Mouse (Mus musculus): Measurements from ENCODE around the gene Gm11757. TPM values are rescaled to one million over a fixed set of nuclear protein-coding genes. Genes with fewer than 3 reads are reported as not detected.
"Not testable (repeated sequence)": the region's sequence is repeated elsewhere in the genome, so short reads cannot be mapped to it uniquely, and the experiment has no call there.

The Gm11757 gene
- polyA plus RNA-seq (2014; fragmentation: Nextera tagmentation; extraction: Ambion mirVana): not detected in 2 replicates

- DNase-seq (ENCODE audit: low spot score); H3K4me2 ChIP-seq (ENCODE audit: low read length); H3K27ac ChIP-seq (ENCODE audit: low read depth); H3K9ac ChIP-seq (ENCODE audit: low read length); H3K4me1 ChIP-seq (replicated peaks; ENCODE audit: control insufficient read depth, insufficient read depth, low read length); H3K27me3 ChIP-seq (replicated peaks; ENCODE audit: control insufficient read depth, insufficient read depth, low read length); ATAC-seq (replicated peaks; ENCODE audit: low FRiP score, low TSS enrichment, low read depth); H3K36me3 ChIP-seq (ENCODE audit: control insufficient read depth, insufficient read depth, low read length); H3K4me3 ChIP-seq (ENCODE audit: low read depth, low read length); H3K9me3 ChIP-seq (ENCODE audit: control insufficient read depth, low read length): not testable (repeated sequence)
- no CpG with 5 or more reads among the region's 4 CpGs for WGBS
Measured at GRCm38 (mm10) chr4:73891012-73891411, at the start of gene Gm11757. Gm11757 (minus strand) TSS chr4:73891112.

- ATAC-seq (replicated peaks; ENCODE audit: low FRiP score, low TSS enrichment, low read depth); DNase-seq (ENCODE audit: low spot score); H3K4me3 ChIP-seq (ENCODE audit: low read depth, low read length); H3K4me2 ChIP-seq (ENCODE audit: low read length); H3K9me3 ChIP-seq (ENCODE audit: control insufficient read depth, low read length); H3K4me1 ChIP-seq (replicated peaks; ENCODE audit: control insufficient read depth, insufficient read depth, low read length); H3K27ac ChIP-seq (ENCODE audit: low read depth); H3K36me3 ChIP-seq (ENCODE audit: control insufficient read depth, insufficient read depth, low read length); H3K27me3 ChIP-seq (replicated peaks; ENCODE audit: control insufficient read depth, insufficient read depth, low read length); H3K9ac ChIP-seq (ENCODE audit: low read length): not testable (repeated sequence)
- WGBS: 86% methylated on average over 6 of the region's 6 CpGs
Measured at GRCm38 (mm10) chr4:73920660-73921059, 29.7 kb upstream of the Gm11757 start, which contains the start of gene Gm11756. Gm11756 (minus strand) TSS chr4:73920760.

- not testable (repeated sequence) for H3K36me3 ChIP-seq (ENCODE audit: control insufficient read depth, insufficient read depth, low read length); H3K4me2 ChIP-seq (ENCODE audit: low read length); ATAC-seq (replicated peaks; ENCODE audit: low FRiP score, low TSS enrichment, low read depth); H3K4me1 ChIP-seq (replicated peaks; ENCODE audit: control insufficient read depth, insufficient read depth, low read length); DNase-seq (ENCODE audit: low spot score); H3K9ac ChIP-seq (ENCODE audit: low read length); H3K27me3 ChIP-seq (replicated peaks; ENCODE audit: control insufficient read depth, insufficient read depth, low read length); H3K27ac ChIP-seq (ENCODE audit: low read depth); H3K9me3 ChIP-seq (ENCODE audit: control insufficient read depth, low read length); H3K4me3 ChIP-seq (ENCODE audit: low read depth, low read length)
- WGBS: no CpG with 5 or more reads among the region's 4 CpGs
Measured at GRCm38 (mm10) chr4:73905853-73906252, 14.9 kb upstream of the Gm11757 start, which contains the start of gene Gm13871. Gm13871 (minus strand) TSS chr4:73905953.

- H3K4me1 ChIP-seq (replicated peaks; ENCODE audit: control insufficient read depth, insufficient read depth, low read length); H3K27ac ChIP-seq (ENCODE audit: low read depth); H3K9ac ChIP-seq (ENCODE audit: low read length); H3K27me3 ChIP-seq (replicated peaks; ENCODE audit: control insufficient read depth, insufficient read depth, low read length); H3K4me3 ChIP-seq (ENCODE audit: low read depth, low read length); H3K9me3 ChIP-seq (ENCODE audit: control insufficient read depth, low read length); H3K36me3 ChIP-seq (ENCODE audit: control insufficient read depth, insufficient read depth, low read length); H3K4me2 ChIP-seq (ENCODE audit: low read length); DNase-seq (ENCODE audit: low spot score); ATAC-seq (replicated peaks; ENCODE audit: low FRiP score, low TSS enrichment, low read depth): not testable (repeated sequence)
- WGBS: no CpG with 5 or more reads among the region's 4 CpGs
Measured at GRCm38 (mm10) chr4:73876166-73876565, 14.7 kb downstream of the Gm11757 start, which contains the start of gene Gm11758. Gm11758 (minus strand) TSS chr4:73876266.

Other genes with a start within 250 kb of the Gm11757 start
- gene Gm11239, start 222.8 kb downstream of the Gm11757 start, polyA plus RNA-seq (2014; fragmentation: Nextera tagmentation; extraction: Ambion mirVana): not detected in 2 replicates
- not detected in 2 replicates for gene Gm428, start 207.6 kb downstream of the Gm11757 start, polyA plus RNA-seq (2014; fragmentation: Nextera tagmentation; extraction: Ambion mirVana)
- 6.6 and 7.7 TPM in 2 replicates for gene Rasef, start 100.1 kb downstream of the Gm11757 start, polyA plus RNA-seq (2014; fragmentation: Nextera tagmentation; extraction: Ambion mirVana)
- not detected in 2 replicates for gene Gm11758, start 14.8 kb downstream of the Gm11757 start, polyA plus RNA-seq (2014; fragmentation: Nextera tagmentation; extraction: Ambion mirVana)
- gene Gm13871, start 14.8 kb upstream of the Gm11757 start, polyA plus RNA-seq (2014; fragmentation: Nextera tagmentation; extraction: Ambion mirVana): not detected in 2 replicates
- gene Gm11756, start 29.6 kb upstream of the Gm11757 start, polyA plus RNA-seq (2014; fragmentation: Nextera tagmentation; extraction: Ambion mirVana): not detected in 2 replicates
- gene 2310002L09Rik, start 59.7 kb upstream of the Gm11757 start, polyA plus RNA-seq (2014; fragmentation: Nextera tagmentation; extraction: Ambion mirVana): not detected in 2 replicates
- gene Frmd3, start 122.3 kb upstream of the Gm11757 start, polyA plus RNA-seq (2014; fragmentation: Nextera tagmentation; extraction: Ambion mirVana): 0.50 and 0.87 TPM in 2 replicates